Mouse (Mus musculus): Measurements from ENCODE around the gene Sppl3. TPM values are rescaled to one million over a fixed set of nuclear protein-coding genes. Genes with fewer than 3 reads are reported as not detected.
A peak's percentile ranks its signal among the peaks of the same experiment; 100 is the strongest.

The Sppl3 gene
- total and polyA plus RNA-seq, 2 experiments from 2014 or later = 37.1 to 153 TPM

GRCm38 (mm10) chr5:115003224-115003873, 7.6 kb upstream of the Sppl3 start:
- 79% methylated on average over 13 of the region's 13 CpGs for WGBS

GRCm38 (mm10) chr5:115007768-115008167, 3.2 kb upstream of the Sppl3 start:
- ATAC-seq (ENCODE audit: low FRiP score) = no peak
- Histone ChIP-seq H3K4me3 (ENCODE audit: low read depth, low read length) (no peak overlapping the region), H3K27ac (ENCODE audit: low read depth, low read length) (no peak overlapping the region), H3K9ac (replicated peaks; ENCODE audit: low read length, poor library complexity, severe bottlenecking) (no peak overlapping the region), H3K36me3 (ENCODE audit: insufficient read depth, low read length) (no peaks in the 10 kb centered on the region), H3K9me3 (ENCODE audit: low read length) (no peaks in the 10 kb centered on the region), H3K4me2 (ENCODE audit: low read depth, low read length, poor library complexity, severe bottlenecking) (no peak overlapping the region), H3K4me1 (ENCODE audit: insufficient read depth, low read length) (peaks cover 1% of the 10 kb centered on the region), H3K27me3 (ENCODE audit: insufficient read depth, low read length) (no peaks in the 10 kb centered on the region)
- TF ChIP-seq CTCF (IDR thresholded peaks at IDR 0.05) = no peak
- DNase-seq (ENCODE audit: low spot score) = no peak
- 84% methylated on average over 5 of the region's 5 CpGs for WGBS

More at GRCm38 (mm10) chr5:115003224-115003873, 7.6 kb upstream of the Sppl3 start:
- Histone ChIP-seq H3K27me3 (ENCODE audit: insufficient read depth, low read length) (no peaks in the 10 kb centered on the region), H3K4me1 (ENCODE audit: insufficient read depth, low read length) (no peaks in the 10 kb centered on the region), H3K27ac (ENCODE audit: low read depth, low read length) (no peak overlapping the region), H3K4me2 (ENCODE audit: low read depth, low read length, poor library complexity, severe bottlenecking) (no peak overlapping the region), H3K9ac (replicated peaks; ENCODE audit: low read length, poor library complexity, severe bottlenecking) (no peak overlapping the region), H3K36me3 (ENCODE audit: insufficient read depth, low read length) (no peaks in the 10 kb centered on the region), H3K4me3 (ENCODE audit: low read depth, low read length) (no peak overlapping the region), H3K9me3 (ENCODE audit: low read length) (no peaks in the 10 kb centered on the region)
- TF ChIP-seq CTCF (IDR thresholded peaks at IDR 0.05) = no peak
- DNase-seq (ENCODE audit: low spot score) (no peak), ATAC-seq (ENCODE audit: low FRiP score) (no peak)

GRCm38 (mm10) chr5:115008307-115008706, 2.6 kb upstream of the Sppl3 start:
- no peak for DNase-seq (ENCODE audit: low spot score)
- Histone ChIP-seq H3K36me3 (ENCODE audit: insufficient read depth, low read length) (no peaks in the 10 kb centered on the region), H3K4me2 (ENCODE audit: low read depth, low read length, poor library complexity, severe bottlenecking) (no peak overlapping the region), H3K9me3 (ENCODE audit: low read length) (no peaks in the 10 kb centered on the region), H3K27ac (ENCODE audit: low read depth, low read length) (no peak overlapping the region), H3K9ac (replicated peaks; ENCODE audit: low read length, poor library complexity, severe bottlenecking) (no peak overlapping the region), H3K4me1 (ENCODE audit: insufficient read depth, low read length) (peaks cover 6% of the 10 kb centered on the region), H3K27me3 (ENCODE audit: insufficient read depth, low read length) (no peaks in the 10 kb centered on the region), H3K4me3 (ENCODE audit: low read depth, low read length) (no peak overlapping the region)
- WGBS = 91% methylated on average over 7 of the region's 7 CpGs
- no peak for ATAC-seq (ENCODE audit: low FRiP score)
- no peak for TF ChIP-seq CTCF (IDR thresholded peaks at IDR 0.05)

- H3K4me1 ChIP-seq (ENCODE audit: insufficient read depth, low read length) = peaks cover 10% of the 10 kb centered on the region
- WGBS = 91% methylated on average over 6 of the region's 6 CpGs
- TF ChIP-seq CTCF (IDR thresholded peaks at IDR 0.05) = no peak
- no peak overlapping the region for H3K9ac ChIP-seq (replicated peaks; ENCODE audit: low read length, poor library complexity, severe bottlenecking)
- H3K9me3 ChIP-seq (ENCODE audit: low read length) = no peaks in the 10 kb centered on the region
- no peak overlapping the region for H3K4me3 ChIP-seq (ENCODE audit: low read depth, low read length)
- H3K27ac ChIP-seq (ENCODE audit: low read depth, low read length) = no peak overlapping the region
- ATAC-seq (ENCODE audit: low FRiP score) = no peak
- H3K4me2 ChIP-seq (ENCODE audit: low read depth, low read length, poor library complexity, severe bottlenecking) = no peak overlapping the region
- H3K36me3 ChIP-seq (ENCODE audit: insufficient read depth, low read length) = no peaks in the 10 kb centered on the region
- DNase-seq (ENCODE audit: low spot score) = no peak
- H3K27me3 ChIP-seq (ENCODE audit: insufficient read depth, low read length) = no peaks in the 10 kb centered on the region
Observed at GRCm38 (mm10) chr5:115009143-115009542, 1.8 kb upstream of the Sppl3 start.

GRCm38 (mm10) chr5:115009961-115010360, 976 bp upstream of the Sppl3 start:
- DNase-seq (ENCODE audit: low spot score) = no peak
- peak overlapping the region; percentile 93 for H3K4me2 ChIP-seq (ENCODE audit: low read depth, low read length, poor library complexity, severe bottlenecking)
- H3K4me3 ChIP-seq (ENCODE audit: low read depth, low read length) = no peak overlapping the region
- ATAC-seq (ENCODE audit: low FRiP score) = no peak
- no peak for TF ChIP-seq CTCF (IDR thresholded peaks at IDR 0.05)
- H3K36me3 ChIP-seq (ENCODE audit: insufficient read depth, low read length) = no peaks in the 10 kb centered on the region
- no peaks in the 10 kb centered on the region for H3K27me3 ChIP-seq (ENCODE audit: insufficient read depth, low read length)
- H3K4me1 ChIP-seq (ENCODE audit: insufficient read depth, low read length) = peaks cover 12% of the 10 kb centered on the region
- 64% methylated on average over 3 of the region's 3 CpGs for WGBS
- H3K27ac ChIP-seq (ENCODE audit: low read depth, low read length) = no peak overlapping the region; the same call in 1 of the 2 replicates
- H3K9me3 ChIP-seq (ENCODE audit: low read length) = no peaks in the 10 kb centered on the region
- H3K9ac ChIP-seq (replicated peaks; ENCODE audit: low read length, poor library complexity, severe bottlenecking) = peak overlapping the region; percentile 99; the same call in 1 of the 2 replicates

DNA sequence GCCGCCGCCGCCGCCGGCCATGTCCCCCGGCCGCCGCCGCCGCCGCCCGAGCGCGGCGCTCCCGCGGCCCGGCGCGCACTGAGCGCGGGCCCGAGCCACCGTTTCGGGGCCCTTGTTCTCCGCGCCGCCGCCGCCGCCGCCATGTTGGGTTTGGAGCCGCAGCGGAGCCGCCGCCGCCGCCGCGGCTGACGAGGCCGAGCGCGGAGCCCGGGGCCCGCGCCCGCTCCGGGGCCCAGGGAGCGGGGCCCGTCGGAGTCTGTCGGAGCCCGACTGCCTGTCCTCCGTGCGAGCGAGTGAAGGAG, 231 bp downstream of the Sppl3 start:
- no peak for TF ChIP-seq CTCF (IDR thresholded peaks at IDR 0.05)
- DNase-seq (ENCODE audit: low spot score) (peak; percentile 9), ATAC-seq (ENCODE audit: low FRiP score) (peak; percentile 71)
- H3K9me3 ChIP-seq (ENCODE audit: low read length) = no peaks in the 10 kb centered on the region
- peak overlapping the region; percentile 93 for H3K4me2 ChIP-seq (ENCODE audit: low read depth, low read length, poor library complexity, severe bottlenecking)
- H3K9ac ChIP-seq (replicated peaks; ENCODE audit: low read length, poor library complexity, severe bottlenecking) = peak overlapping the region; percentile 99
- whole genome bisulfite sequencing = under 1% methylated on average over 28 of the region's 57 CpGs
- no peaks in the 10 kb centered on the region for H3K36me3 ChIP-seq (ENCODE audit: insufficient read depth, low read length)
- H3K4me1 ChIP-seq (ENCODE audit: insufficient read depth, low read length) = peaks cover 12% of the 10 kb centered on the region
- peak overlapping the region; percentile 97 for H3K27ac ChIP-seq (ENCODE audit: low read depth, low read length)
- peak overlapping the region; percentile 93 for H3K4me3 ChIP-seq (ENCODE audit: low read depth, low read length)
- no peaks in the 10 kb centered on the region for H3K27me3 ChIP-seq (ENCODE audit: insufficient read depth, low read length)
